Comparison of ENCODE assay signal across 25 mouse cellular contexts in genomic region chr3:7682311-7682710, GRCm38 (mm10).
"Had no signal": no experiment of that assay in that cellular context is flagged by ENCODE, and none has a peak within 500 bp of the region (broad histone marks: within the 10 kb centered on the region; RNA-seq: fewer than 3 reads in every experiment).

No protein-coding gene starts in this region.

- H3K9me3 ChIP-seq: heart, embryonic 12.5 days; hindbrain, embryonic 10.5 days; hindbrain, embryonic 13.5 days; hindbrain, embryonic 15.5 days; kidney, embryonic 15.5 days; limb, embryonic 13.5 days; limb, embryonic 15.5 days; liver, embryonic 12.5 days had no signal

- H3K9ac ChIP-seq: heart, embryonic 12.5 days; hindbrain, embryonic 13.5 days; hindbrain, embryonic 15.5 days; kidney, embryonic 15.5 days; limb, embryonic 13.5 days; limb, embryonic 15.5 days; liver, embryonic 12.5 days; liver, embryonic 14.5 days had no signal

- H3K4me3 ChIP-seq: heart, adult 2 months; heart, embryonic 12.5 days; hindbrain, embryonic 10.5 days; hindbrain, embryonic 13.5 days; hindbrain, embryonic 15.5 days; kidney, embryonic 15.5 days; limb, embryonic 13.5 days; limb, embryonic 15.5 days; liver, embryonic 12.5 days had no signal

- H3K4me1 ChIP-seq: heart, embryonic 12.5 days; hindbrain, embryonic 10.5 days; hindbrain, embryonic 13.5 days; hindbrain, embryonic 15.5 days; kidney, embryonic 15.5 days; limb, embryonic 13.5 days; limb, embryonic 15.5 days; liver, embryonic 12.5 days had no signal

- DNase-seq: gastrocnemius, postnatal 14 days; gastrocnemius, postnatal 36 days; heart, adult 11 months; heart, adult 2 months; heart, postnatal 10 days; heart, postnatal 4 days; kidney, adult 11 months; kidney, adult 2 months; kidney, adult 9 months; kidney, postnatal 14 days; kidney, postnatal 36 days; layer of hippocampus, adult 9-11 months; layer of hippocampus, postnatal 36 days; left cerebral cortex, postnatal 4 days had no signal

- H3K36me3 ChIP-seq: heart, embryonic 12.5 days; hindbrain, embryonic 10.5 days; hindbrain, embryonic 13.5 days; hindbrain, embryonic 15.5 days; kidney, embryonic 15.5 days; limb, embryonic 13.5 days; limb, embryonic 15.5 days; liver, embryonic 12.5 days had no signal

- H3K27me3 ChIP-seq: heart, embryonic 12.5 days; hindbrain, embryonic 13.5 days; hindbrain, embryonic 15.5 days; kidney, embryonic 15.5 days; limb, embryonic 13.5 days; limb, embryonic 15.5 days; liver, embryonic 12.5 days had no signal

- H3K27ac ChIP-seq: heart, adult 2 months; hindbrain, embryonic 10.5 days; hindbrain, embryonic 13.5 days; hindbrain, embryonic 15.5 days; hindbrain, postnatal 0 days; kidney, embryonic 15.5 days; kidney, postnatal 0 days; limb, embryonic 13.5 days; limb, embryonic 15.5 days; liver, embryonic 12.5 days; liver, embryonic 14.5 days had no signal
